Mouse (Mus musculus) thymus, postnatal 10 days (tissue): ENCODE results near the gene Cttn.
A peak's percentile ranks its signal among the peaks of the same experiment; 100 is the strongest.

Experiments
- DNase-seq, 2 experiments: peaks; one replicate each; pipeline ENCODE4 v3.0.0; 2021; ENCODE audit warnings: low spot score in 2 of 2

Cttn gene

DNA sequence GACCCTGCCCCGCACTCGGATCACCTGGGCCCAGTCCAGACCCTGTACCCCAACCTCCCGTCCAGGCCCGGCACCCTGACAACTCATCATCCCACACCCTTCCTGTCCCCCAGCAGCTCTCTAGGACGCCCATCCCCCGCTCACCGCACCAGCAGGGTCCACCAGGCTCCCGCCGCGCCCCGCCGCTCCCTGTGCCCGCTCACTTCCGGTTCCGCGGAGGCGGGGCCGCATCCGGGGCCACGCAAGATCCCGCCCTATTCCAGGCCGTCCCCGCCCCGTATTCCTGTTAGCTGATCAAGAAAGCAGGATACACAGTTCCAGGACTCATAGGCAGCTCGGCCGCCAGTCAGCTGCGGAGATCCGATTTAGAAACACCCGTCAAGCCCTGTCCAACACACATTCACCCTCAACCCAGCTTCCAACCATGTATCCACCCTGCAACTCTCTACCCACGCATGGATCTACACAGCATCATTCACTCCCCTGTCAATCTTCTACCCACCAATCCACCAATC lies at the start of gene Cttn:
TSS of gene Cttn (minus strand) at position 465 of the 515 bp plus-strand sequence.
- DNase-seq = peak in 1 of 2 experiments; percentile 33

DNA sequence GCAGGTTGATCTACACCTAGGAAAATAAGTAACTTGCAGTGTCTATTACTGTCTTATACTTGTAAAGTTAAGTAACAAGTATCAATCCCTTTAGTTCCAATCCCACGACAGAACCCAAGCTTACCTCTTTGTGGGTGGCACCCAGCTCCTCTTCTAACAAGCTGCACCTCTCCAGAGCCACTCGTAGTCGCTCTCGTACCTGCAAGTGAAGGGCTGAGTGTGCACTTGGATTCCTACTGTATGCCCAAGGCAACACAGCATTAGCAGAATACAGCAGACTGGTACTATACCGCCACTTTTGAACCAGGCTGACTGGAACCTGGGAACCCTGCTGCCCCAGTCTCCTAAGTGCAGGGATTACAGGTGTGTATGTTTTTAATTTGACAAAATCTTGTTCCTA lies 49.0 kb upstream of the Cttn start:
- no peak for DNase-seq

DNA sequence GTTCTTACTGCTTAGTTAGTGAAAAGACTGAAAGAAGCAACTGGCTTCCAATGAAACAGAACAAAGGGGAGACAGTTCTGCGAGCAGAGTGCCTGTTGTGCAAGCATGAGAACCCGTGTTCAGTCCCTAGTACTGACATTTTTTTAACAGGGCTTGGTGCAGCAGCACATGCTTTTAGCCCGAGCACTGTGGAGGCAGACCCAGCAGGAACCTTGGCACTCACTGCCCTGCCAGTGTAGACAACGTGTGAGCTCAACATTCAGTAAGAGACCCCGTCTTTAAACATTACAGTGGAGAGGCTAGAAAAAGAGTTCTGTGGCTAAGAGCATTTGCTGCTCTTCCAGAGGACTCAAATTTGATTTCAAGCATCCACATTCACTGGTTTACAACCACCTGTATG lies 45.9 kb upstream of the Cttn start:
- DNase-seq = no peak

DNA sequence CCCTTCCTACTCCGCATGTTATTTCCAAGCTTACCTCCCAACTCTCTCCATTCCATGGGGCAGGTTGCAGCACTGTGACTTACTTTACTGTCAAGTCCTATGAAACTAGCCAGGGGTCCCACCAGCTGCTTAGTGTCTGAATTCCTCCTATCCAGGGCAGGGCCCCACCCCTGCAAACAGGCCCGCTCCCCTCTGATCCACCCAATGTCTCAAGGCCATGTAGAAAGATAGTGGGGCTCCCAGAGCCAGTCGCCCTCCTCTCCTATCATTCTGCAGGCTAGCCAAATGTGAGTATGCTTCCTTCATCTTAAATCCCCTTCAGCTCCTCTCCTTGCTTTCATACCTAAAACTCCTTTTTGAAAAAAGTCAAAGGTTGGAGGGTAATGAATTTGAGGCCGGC lies 38.3 kb upstream of the Cttn start:
- no peak for DNase-seq

DNA sequence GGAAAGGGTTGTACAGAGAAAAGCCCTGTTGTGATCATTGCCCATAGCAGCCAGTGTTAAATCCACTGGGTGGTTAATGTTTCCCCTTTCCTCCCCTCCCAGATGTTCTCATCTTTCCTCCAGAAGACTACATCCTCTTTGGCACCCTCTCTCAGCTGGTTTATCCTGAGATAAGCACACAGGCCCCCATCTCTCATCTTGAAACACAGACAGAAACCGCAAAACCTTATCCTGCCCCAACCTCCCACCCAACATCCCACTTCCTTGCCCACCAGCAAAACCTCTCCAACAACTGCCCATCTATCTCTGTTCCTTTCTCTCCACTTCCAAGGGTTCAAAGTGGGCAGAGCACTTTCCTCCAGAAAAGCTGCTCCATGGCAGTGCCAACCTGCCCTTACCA lies 36.0 kb upstream of the Cttn start:
- no peak for DNase-seq

DNA sequence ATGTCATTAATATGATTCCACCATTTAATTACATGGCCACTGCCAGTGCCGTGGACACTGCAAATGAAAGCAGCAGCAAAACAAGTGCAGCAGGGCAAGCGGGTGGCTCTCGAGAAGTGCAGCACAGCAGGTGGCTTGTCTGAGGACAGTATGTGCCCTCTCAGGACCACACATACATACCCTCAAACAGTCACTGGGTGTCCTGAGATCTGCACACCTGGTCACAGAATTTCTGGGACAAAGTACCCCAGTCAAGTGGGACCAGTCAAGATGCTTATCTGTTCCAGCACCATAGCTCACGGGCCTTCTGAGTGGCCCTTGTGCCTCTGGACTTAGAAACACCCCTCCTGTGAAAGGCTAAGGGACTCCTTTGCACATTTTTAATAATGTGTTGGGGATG lies 33.1 kb upstream of the Cttn start:
- DNase-seq = no peak

DNA sequence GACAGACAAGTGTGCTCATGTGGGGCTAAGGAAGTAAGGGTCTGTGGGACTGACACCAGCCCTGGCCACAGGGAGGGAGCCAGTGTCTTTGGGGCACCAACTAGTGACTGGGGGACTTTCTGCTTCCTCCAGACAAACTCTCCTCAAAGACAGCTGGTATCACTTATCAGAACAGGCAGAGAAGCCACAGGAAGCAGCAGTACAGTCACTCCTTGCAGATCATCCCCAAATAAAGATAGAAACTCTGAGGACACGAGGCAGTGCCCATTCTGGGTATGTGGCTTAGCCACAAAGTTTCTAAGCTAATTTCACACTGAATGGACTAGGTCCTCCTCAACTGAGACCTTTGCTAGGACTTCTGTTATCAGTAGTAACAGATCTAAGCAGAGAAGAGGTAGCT lies 22.1 kb upstream of the Cttn start:
- DNase-seq = no peak

DNA sequence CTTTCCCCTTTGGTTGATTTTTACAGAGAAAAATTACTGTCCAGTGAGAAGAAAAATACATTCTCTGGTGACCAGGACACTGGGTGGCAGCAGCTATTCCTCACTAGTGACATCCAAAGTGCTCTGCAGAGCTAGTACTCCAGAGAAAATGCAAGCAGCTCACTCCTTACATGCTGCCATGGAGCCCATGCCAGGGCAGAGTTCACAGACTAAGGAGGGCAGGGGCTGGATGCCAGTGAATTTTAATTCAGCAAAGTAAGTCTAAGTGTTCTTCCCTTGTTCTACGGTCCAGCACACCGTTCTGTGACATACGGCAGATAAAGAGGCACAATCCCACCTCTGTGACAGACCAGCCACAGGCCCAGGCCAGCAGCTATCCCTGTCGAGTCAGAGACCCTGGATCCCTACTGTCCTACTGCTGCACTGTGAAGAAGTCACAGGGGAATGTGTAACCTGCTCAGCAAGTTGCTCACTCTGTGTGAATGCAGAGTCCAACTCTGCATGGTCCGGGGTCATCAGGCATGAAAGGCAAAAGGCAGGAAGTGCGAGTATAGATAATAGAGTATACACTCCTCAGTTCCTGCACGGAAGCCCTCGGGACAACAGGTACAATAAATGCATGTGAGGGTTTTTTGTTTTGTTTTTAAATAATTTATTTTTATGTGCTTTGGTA lies 19.5 kb upstream of the Cttn start:
- DNase-seq = no peak

DNA sequence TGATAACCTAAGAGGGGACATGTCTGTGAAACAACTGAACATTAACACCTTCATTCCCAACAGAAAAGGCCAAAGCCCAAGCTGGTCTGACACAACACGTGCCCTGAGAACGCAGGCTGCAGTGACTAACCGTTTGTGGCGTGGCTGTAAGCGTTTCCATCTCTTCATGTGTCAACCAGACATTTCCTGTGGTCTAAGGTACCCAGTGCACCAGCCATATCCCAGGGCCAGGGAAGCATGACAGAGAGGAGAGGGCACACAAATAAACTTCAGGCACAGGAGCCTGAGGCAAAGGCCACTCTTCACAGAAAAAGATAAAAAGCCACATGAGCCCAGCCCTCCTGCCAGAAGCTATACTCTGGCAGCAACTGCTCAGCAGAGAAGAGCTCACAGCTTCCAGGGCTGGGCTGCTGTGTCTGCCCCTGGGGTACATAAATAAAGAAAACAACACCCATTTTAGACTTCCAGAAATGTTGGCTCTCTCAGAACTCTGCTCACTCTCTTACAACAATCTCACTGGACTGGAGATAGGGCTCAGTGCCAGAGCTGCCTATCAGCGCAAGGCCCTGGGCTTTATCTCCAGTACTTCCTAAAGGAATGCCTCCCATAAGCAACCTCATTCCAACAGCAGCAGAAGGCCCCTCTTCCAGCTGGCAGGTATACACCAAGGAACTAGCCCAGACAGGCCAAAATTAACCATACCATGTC lies 18.4 kb upstream of the Cttn start:
- no peak for DNase-seq

DNA sequence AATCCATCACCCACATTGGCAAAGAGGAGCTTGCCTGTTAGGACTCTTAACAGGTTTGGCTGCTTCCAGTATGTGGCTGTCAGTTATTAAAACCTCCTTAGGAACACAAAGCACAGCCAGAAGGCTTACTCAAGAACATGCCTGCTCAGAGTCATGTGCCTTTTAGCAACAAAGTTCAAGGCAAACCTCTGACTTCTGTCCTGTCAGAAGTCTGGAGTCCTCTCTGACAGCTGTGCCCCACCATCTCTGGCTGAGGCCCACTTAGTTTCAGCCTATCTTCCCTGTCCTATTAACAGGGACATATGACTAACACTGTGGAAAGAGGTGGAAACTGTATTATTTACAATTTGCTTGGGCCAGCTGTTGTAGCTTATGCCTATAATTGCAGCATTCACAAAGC lies 9.5 kb upstream of the Cttn start:
- DNase-seq = no peak

DNA sequence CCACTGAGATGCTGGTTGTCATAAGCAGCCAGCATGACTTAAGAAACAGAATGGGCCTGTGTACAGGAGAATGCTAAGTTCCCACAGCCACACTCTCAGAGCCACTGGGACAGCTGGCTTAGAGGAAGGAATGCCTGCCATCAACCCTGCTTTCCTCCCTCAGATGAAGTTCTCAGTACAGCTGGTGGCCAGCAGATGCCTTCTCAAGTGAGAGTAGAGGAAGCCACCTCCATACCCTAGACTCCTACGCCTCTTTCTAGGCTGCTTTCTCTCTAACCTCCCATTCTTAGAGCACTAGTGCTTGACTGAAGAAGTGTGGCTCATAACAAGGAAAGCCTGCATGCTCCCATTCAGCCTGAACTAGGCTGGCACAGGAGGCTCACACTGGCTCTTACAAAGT lies 8.8 kb upstream of the Cttn start:
- no peak for DNase-seq

DNA sequence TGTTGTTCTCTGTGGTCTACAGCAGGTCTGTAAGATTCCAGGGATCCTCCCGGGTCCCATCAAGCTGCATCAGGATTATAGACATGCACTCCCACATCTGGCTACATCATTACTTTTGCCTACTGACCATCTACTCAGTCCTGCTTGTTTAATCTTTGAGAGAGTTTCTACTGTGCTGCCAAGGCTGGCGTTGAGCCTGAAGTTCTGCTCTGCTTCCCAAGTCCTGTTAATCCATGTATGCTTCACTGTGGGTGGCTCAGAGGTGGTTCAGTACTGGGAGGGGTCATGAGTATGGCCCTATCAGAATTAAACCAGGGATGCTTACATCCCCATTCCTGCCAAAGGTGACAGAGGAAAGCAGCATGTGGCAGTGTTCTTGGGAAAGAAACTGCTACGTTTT lies 4.9 kb upstream of the Cttn start:
- no peak for DNase-seq

DNA sequence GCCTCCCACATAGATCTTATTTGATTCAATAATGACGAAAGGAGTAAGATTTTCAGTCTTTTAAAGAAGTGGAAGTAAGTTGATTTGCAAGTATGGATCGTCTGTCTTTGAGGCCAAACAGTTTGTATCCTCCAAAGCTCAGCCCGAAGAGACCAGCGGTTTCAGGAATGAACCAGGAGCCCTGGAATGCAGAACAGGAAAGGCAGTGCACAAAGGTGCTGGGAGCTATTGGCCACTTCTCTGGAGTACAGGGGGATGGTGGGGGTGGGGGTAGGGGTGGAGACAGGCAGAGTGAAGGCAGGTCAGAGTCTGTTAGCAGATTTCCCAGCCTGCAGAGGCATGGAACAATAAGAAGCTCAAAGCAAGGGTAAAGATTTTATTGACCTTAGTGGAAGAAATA lies 2.7 kb upstream of the Cttn start:
- DNase-seq = no peak

DNA sequence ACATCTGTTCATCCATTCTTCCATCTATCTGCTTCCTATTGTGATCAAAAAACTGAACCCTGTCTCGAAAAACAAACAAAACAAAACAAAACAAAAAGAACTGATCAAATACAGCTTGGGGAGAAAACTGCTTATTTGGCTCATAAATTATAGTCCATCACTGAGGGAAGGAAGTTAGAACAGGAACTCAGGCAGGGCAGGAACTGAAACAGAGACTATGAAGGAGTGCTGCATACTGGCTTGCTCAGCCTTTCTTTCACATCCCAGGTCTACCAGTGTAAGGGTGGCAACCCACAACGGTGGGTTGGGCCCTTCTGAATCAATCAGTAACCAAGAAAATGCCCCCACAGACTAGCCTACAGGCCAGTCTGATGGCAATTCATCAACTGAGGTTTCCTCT lies 294 bp upstream of the Cttn start:
- DNase-seq = no peak

DNA sequence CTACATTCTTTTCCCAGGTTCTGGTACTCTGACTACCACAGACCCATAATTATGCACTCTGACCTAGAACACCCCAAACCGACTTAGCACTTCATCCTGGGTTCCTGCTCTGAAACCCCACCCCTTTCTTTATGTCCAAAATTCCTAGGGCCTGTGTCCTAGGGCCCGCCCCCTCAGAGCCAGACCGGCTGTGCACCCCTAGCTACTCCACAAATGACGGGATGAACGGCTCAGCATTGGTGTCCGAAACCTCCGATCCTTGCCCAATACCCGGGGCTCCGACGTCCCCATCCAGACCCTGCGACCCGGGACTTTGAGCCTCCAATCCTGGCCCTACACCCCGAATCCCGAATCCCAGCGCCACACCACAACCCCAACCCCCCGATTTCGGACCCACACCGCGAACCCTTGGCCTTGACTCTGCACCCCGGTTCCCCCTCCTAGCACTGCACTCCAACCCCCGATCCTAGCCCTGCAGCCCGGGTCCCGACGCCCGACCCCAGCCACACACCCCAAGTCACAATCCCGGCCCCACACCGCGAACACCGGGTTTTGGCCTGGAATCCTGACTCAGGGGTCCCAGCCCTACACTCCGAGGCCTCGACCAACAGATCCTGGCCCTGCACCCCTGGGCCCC lies 783 bp downstream of the Cttn start:
- no peak for DNase-seq

DNA sequence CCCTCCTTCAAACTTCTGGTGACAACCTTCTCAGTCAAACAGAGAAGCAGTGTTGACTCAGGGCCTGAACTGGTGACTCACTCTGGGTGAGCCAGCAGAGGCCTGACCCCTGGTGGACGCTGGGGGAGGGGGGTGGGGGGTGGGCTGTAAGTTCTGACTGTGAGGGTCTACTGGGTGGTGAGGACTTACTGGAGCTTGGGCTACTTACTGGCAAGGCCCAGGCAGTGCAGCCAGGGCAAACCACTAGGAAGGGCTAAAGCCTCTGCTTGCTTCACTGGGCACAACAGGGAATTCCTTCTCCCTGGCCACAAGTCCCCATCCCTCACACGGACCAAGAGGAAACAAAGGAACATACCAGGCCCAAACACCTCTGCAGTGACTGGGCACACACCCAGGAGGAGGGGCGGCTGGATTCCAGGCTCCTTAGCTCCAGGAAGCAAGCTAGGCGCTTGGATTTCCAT lies 1.6 kb downstream of the Cttn start:
- no peak for DNase-seq

DNA sequence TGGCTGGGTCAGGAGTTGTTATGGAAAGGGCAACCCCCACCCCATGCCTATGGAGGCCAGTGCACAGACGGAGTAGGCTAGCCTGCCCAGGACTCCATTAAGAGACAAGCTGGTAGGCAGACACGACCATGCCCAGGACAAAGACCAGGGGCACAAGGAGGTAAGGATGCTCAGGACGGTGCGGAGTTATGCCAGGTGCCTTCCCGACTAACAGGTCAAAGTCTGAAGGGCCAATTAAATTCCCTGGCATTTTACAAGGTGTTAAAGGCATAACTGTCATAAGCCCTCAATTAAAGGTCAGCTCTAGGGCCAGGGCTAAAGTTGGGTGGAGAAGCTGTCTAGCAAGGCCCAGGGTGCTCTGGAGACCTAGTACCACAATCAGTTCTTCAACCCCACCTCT lies 2.1 kb downstream of the Cttn start:
- DNase-seq = no peak

DNA sequence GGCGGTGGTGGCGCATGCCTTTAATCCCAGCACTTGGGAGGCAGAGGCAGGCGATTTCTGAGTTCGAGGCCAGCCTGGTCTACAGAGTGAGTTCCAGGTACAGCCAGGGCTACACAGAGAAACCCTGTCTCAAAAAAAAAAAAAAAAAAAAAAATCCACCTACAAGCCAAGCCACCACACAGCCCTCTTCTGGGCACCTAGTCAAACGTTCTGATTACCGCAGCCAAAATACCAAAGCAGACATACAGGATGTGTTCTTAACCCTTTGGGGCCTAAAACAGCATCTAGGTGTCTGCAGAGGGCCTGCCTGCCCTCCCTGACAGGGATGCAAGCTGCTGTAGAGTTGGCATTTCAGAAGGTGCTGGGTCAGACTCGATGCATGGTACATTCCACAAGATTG lies 8.2 kb downstream of the Cttn start:
- DNase-seq = no peak

DNA sequence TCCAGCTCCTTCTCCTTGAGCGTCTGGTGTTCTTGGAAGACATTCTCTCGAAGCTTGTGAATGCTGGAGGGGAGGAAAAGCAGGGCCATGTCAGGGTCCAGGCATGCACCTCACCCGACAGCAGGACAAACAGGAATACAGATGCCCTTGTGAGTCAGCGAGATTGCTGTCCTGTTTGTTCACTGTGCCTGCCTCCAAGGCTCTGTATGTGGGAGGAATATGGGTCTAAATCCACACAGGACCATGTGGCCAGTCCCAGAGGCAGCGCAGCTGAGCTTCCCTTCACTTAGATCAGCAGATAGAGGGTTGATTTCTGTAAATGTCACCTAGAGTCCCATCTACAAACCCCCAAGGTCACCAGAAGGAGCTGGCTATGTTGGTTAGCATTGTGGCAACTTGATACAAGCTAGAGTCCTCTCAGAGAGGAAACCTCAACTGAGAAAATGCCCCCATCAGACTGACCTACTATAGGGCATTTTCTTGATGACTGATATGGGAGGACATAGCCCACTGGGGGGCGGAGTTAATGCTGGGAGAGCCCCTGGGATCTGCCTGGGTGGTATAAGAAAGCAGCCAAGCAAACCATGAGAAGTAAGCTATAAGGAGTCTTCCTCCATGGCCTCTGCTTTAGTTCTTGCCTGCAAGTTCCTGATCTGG lies 9.4 kb downstream of the Cttn start:
- no peak for DNase-seq

DNA sequence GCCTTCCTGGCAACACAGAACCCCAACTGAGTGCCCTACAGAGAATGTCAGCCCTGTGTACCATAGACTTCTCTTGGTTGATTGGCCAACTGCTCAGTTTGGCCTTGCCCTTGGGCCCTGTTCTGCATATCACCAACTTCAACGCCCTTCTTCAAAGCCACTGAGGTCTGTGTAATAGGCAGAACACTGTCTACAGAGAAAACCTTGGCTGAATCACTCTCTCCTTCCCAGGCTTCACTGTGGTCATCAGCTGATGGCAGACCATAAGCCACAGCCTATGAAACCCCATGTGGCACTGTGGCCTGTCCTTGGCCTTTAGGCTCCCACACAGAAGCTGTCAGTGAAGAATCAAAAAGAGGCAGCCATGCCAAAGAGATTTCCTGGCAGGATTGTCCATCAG lies 11.9 kb downstream of the Cttn start:
- no peak for DNase-seq

DNA sequence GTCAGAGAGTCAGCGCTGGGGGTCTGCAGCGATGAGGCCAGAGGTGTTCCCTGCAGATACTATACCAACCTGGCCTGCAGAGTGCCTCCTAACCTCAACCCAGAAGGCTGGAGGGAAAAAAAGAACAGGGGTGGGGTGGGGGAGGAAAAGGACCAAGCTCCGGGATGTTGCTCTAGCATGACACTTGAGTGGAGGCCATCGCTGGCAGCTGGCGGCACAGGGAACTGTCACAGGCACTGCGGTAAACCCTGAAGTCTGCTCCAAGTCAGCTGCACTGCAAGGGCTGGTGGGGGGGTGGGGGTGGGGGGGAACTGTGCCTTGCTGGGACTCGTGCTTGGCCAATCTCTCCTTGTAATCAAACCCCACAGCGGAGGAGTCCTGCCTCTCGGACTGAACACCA lies 20.1 kb downstream of the Cttn start:
- DNase-seq = no peak
